Mouse (Mus musculus) E14TG2a.4 (cell line): ENCODE results near the gene Auts2.

Source experiments
- CTCF ChIP-seq: conservative IDR thresholded peaks from 2 replicates; pipeline ENCODE4 v1.5.1; 2014; ENCODE audit warnings: low read length
- POU5F1 ChIP-seq: IDR thresholded peaks from 2 replicates; pipeline ENCODE4 v1.6.1; 2014; ENCODE audit warnings: low read length, borderline replicate concordance

- TF ChIP-seq CTCF (no peak), POU5F1 (no peak)
These were observed 792.8 kb downstream of the Auts2 start for GRCm38 (mm10) chr5:131750330-131750729.
